Mouse (Mus musculus): ENCODE results near the gene Slc25a28.

Gene Slc25a28

DNA sequence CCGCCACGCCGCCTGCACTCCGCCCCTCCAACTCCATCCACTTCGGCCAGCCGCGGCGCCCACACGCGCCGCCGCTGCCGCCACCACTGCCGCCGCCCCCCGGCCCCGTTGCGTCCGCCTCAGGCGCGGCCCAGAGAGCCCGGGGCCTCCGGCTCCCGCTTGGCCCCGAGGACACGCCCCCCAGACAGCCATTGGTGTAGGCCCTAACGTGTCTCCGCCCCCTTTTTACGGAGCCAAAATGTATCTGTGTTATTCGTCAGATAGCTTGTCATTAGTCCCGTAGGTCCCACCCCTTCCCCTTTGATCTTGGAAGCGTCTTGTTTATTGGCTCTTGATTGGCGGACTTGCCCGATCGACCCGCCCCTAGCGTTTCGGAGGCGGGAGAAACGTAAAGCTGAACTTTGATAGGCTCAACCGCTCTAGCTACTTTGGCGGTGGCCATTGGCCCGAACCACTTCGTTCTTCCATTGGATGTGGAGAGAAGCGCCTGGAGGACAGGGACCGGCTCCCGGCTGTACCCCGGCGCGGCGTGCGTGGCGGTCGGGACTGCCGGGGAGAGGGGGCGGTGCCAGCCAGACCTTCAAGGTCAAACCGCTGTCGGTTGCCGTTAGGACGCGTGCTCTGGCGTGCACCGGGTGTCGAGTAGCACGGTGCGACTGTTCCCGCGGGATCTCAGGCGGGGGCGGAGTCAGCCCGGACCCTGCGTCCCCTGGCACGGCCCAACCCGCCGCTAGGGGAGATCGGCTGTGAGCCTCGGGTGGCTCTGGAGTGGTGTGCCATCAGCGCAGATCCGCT lies at the start of gene Slc25a28:
Slc25a28 (minus strand) TSS at position 152 of the 795 bp plus-strand sequence.
- peak; percentile 99 to 100 for DNase-seq (ENCODE audit: low spot score in 2 of 2)

DNA sequence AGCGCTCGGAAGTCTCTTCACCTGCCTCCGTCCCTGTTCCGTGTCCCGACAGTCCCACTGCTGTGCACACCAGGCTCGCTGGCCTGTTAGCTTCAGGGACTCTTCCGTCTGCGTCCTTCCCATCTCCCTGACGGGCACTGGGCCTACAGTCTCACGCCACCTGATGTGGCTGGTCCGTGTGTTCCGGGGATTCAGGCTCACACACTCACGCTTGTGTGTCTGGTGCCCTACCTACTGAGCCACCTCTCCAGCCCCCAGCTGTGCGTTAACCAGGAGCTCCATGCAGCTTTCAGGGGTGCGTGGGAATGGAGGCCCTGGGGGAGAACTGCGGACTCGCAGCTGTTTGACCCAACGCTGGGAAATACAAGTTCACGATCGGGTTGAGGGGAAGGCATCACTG lies 49.5 kb upstream of the Slc25a28 start:
- no peak for DNase-seq (ENCODE audit: low spot score in 2 of 2)

DNA sequence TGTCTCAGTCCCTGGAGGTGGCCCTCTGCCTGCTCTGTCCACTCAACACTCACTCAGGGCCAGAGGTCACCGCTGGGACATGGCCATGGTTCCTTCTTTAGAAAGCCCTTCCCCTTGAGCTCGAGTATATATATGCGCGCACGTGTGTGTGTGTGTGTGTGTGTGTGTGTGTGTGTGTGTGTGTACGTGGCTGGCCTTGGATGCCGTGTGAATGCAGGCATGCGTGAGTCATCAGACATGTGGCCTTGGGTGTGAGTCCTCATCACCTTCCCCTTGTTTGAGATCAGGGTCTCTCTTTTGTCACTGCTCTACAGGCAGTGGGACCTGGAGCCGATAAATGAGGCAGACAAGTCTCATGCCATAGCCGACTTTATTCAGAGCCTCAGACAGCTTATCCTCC lies 48.8 kb upstream of the Slc25a28 start:
- no peak for DNase-seq (ENCODE audit: low spot score in 2 of 2)

DNA sequence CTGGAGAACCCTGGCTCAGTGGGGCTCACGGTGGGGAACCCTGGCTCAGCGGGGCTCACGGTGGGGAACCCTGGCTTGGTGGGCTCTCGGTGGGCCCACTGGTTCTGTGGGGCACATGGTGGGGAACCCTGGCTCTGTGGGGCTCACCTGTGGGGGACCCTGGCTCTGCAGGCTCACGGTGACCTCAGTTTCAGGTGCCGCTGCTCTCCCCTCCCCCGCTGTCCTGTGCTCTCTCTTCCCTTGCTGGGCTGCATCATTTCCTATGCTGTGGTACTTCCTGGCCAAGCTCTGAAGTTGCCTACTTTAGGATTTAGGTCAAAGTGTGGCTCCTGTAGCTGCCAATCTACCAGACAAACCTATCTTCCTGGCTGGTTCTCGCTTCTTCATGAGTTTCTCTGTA lies 48.2 kb upstream of the Slc25a28 start:
- DNase-seq (ENCODE audit: low spot score in 2 of 2) = no peak

DNA sequence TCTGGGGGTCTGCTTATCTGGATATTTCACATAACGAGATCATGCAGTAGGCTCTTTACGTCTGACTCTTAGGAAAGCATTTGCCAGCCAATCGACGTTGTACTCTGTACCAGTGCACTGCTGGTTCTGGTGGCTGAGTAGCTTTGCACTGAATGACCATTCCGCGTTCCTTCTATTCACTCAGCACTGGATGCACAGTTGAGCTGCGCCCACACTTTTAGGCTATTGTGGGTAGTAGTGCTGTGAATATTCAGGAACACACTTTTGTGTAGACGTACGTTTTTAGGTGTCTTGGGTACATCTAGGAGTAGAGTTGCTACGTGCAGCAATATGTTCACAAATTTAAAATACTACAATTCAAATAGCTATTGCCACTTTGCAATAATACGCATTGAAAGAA lies 45.4 kb upstream of the Slc25a28 start:
- DNase-seq (ENCODE audit: low spot score in 2 of 2) = no peak

DNA sequence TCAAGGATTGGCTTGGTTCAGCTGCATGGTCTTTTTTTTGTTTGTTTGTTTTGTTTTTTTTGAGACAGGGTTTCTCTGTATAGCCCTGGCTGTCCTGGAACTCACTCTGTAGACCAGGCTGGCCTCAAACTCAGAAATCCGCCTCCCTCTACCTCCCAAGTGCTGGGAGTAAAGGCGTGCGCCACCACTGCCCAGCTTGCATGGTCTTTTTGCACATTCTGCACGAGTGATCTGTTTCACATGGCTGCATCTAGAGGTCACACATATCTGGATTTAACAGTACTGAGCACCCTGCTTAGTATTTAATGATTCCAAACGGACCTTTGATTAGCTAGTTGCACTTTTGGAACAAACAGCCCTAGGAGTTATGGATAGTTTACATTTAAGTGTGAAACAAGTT lies 37.3 kb upstream of the Slc25a28 start:
- DNase-seq (ENCODE audit: low spot score in 2 of 2) = no peak

DNA sequence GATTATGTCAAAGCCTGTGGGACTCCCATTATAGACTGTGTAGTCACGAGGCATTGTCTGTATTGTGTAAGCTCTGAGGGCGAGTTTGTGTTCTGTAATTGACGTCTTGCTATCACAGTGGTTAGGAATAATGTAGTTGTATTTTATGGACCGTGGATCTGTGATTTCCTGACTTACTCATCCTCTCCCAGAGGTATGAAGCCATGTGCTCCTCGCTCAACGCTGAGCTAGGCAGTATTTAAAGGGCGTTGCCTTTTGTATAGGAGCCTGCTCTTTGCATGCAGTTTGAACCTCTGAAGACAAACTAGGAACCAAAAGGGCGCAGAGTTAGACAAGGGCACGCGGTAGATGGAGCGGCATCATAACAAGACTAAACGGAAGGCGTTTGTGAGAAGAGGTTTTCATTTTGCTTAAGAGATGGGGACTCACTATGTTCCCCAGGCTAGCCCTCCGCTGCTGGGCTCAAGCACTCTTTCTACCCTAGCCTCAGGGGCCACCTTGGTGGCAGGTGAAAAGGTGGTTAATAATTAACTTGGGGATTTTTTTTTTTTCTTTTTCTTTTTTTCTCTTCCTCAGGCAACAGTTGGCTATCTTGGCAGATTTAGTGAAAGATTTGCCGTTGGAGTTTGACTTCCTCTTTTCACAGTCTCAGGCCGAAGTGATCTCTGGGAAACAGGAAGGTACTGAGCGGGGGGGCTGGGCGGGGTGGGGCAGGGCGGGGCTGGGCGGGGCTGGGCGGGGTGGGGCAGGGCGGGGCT lies 36.7 kb upstream of the Slc25a28 start:
- DNase-seq (ENCODE audit: low spot score in 2 of 2) = peak; percentile 59 to 69

DNA sequence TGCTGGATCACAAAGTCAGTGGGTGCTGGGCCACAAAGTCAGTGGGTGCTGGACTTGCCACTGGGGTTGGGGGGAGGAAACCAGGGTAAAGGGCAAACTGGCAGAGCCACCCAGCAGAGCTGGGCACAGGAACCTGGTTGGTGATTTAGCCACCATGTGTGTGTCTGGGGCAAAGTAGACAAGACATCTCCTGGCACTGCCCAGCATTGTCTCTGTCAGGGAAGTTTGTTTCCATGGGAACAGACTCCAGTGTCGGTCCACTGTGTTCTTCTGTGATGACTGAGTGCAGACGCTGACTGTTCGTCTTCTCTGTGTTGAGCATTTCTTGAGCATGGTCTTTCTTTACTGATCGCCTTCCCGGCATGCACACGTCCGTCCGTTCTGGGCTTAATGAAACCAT lies 34.6 kb upstream of the Slc25a28 start:
- DNase-seq (ENCODE audit: low spot score in 2 of 2) = no peak

DNA sequence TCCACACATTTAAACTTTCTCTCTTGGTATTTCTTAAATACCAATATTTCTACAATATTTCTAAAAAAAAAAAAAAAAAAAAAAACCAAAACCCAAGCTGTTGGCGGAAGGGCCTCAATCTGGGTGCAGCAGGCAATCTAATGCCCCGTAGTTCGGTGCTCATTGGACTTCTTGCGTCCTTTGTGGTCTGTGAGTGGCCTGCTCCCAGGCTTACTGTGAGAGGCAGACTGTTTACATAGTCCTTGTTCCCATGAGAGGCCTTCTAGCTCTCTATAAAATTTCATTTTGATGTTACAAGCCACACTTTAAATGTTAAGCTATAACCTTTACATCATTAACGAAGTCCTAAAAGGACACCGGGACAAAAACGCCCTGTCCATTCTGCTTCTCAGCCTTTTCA lies 33.5 kb upstream of the Slc25a28 start:
- DNase-seq (ENCODE audit: low spot score in 2 of 2) = no peak

DNA sequence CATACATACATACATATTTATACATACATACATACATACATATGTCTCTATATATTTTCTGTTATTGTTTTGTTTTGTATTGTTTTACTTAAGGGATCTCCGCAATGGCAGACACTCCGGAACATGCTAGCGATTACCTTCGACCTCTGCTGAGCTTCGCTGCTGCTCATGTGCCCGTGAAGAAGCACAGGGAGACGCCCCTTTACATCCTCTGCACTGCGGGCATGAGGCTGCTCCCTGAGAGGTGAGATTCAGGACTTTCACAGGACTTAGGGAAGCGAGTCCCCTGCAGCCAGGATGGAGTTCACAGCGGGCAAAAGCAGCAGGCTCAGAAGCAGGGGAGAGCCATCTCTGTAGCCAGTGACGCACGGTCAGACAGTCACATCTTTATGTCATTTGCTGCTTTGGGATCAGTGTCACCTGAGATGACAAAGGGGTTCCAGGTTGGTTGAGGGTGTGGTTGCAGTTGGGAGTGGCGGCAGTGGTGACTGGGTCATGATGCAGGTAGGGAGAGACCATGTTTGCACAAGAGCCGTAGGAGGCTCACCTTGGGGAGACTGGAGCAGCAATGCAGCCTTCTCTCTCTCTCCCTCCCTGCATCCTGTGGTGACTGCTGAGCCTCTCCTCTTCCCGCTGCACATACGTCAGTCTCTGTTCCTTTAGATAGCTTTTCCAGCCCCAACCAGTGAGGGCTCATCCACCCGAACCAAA lies 30.3 kb upstream of the Slc25a28 start:
- DNase-seq (ENCODE audit: low spot score in 2 of 2) = no peak

DNA sequence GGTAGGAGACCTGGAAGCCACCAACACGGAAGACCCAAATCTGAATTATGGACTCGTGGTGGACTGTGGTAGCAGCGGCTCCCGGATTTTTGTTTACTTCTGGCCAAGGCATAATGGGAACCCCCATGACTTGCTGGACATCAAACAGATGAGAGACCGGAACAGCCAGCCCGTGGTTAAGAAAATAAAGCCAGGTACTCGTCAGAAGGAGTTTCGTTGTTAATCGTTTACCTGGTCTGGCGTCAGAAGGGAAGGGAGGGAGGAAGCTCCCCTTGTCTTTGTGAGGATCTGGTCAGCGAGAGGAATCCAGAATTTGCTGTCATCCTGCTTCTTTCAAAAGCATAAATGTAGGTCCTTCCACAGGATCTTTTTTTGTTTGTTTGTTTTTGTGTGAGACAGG lies 29.5 kb upstream of the Slc25a28 start:
- DNase-seq (ENCODE audit: low spot score in 2 of 2) = no peak

DNA sequence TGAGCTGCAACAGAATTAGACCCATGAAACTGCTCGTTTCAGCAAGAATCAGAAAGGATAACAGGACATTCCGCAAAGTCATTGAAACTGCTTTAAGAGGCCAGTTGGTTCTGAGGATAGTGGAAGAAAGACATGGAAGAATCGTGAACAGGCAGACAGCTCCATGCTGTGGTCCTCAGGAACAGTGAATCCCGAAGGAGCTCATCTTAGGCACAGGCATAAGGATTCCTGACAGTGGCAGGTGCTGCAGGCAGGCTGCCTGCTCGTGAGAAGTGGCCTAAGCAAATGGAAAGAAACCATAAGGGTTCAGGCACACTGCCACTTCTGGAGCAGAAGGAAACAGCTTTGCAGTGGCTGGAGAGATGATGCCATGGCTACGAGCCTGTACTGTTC lies 25.1 kb upstream of the Slc25a28 start:
- DNase-seq (ENCODE audit: low spot score in 2 of 2) = no peak

DNA sequence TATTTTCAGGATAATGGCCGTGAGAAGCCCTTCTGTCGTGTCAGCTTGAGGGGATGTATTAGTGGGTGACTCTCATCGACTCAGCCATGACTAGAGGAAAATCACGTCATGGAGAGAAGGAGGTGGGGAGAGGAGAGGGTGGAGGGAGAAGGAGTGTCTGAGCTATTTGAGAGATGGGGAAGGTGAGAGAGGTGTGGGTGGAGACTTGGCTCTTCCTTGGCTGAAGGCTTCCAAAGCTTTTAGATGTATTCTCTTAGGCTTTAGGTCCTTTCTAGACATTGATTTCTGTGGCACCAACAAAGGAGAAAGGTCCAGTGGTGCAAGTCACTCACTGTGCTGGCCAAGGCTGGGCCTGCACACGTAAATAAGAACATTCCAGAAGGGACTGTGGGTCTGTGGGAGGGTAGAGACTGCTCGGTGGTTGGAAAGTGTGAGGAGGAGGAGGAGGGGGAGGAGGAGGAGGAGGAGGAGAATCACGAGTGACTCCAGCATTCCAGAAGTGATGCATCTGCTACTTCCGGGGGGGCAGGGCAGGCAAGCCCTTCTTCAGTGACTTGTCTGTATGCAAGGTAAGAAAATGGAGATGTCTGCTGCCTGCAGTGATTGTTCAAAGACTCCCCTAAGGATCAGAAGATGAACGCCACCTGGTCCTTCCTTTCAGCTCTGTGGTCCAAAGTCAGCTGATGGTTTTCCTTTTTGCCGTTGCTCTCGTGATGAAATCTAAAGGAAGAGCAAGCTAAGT lies 24.5 kb upstream of the Slc25a28 start:
- no peak for DNase-seq (ENCODE audit: low spot score in 2 of 2)

DNA sequence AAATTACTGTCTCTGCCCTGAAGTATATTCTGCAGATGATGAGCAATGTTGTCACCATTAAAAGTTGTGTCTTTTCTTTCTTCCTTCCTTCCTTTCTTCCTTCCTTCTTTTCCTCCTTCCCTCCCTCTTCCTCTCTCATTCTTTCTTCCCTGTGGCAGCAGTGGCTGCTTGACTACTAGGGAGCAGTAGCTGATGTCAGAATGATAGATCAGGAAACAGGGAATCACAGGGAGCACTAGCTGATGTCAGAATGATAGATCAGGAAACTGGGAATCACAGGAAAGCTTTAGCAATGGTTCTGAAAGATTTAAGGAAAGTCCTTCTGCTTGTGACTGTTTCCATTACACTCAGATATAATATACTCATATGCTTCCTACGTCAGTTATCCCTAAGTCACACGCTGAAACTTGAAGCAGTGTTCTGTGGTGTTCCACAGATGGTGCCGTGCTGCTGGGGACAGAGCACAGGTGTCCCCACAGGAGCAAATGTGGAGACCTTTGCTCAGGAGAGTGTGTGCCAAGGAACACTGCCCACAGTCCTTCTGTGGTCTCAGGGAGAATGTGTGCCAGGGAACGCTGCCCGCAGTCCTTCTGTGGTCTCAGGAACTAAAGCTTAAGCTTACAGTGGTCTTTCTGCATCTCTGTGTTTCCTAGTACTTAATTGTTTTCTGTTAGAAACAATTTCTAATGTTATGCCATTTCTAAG lies 23.1 kb upstream of the Slc25a28 start:
- no peak for DNase-seq (ENCODE audit: low spot score in 2 of 2)

DNA sequence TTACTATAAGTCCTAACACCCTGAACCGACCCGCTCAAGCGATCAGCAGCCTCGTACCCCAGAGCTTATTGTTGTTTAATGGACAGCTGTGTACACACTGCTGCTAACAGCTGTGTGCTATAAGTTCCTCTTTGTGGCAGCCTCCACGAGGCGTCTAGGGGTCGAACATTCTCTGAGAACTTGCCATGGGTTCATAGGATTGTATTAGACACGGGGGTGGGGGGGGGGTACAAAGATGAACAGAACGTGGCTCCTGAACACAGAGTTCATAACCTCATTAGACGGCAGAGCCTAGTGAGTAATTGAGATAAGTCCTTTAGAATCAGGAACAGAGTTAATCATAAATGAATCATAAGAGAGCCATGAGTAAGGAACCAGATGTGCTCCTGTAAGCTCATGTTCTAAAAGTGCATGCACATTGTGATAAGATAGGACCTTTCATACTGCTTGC lies 20.9 kb upstream of the Slc25a28 start:
- DNase-seq (ENCODE audit: low spot score in 2 of 2) = no peak

DNA sequence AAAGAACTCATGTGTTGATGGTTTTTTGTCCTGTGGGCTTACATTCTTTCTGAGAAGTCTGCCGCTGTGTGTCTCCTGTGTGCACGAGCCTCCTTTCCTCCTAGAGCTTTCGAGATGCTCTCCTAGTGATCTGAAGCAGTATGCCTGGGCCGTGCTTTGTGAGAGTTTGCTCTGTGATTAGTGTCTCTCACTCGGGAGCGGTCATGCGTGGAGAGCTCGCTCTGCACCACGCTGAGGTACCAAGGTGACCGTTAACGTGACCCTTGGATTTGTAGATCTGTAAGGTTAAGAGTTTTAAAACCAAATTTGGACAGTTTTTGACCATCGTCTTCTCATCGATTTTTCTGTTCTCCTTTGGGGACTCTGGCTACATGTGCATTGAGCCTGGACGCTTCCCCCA lies 18.1 kb upstream of the Slc25a28 start:
- DNase-seq (ENCODE audit: low spot score in 2 of 2) = no peak

DNA sequence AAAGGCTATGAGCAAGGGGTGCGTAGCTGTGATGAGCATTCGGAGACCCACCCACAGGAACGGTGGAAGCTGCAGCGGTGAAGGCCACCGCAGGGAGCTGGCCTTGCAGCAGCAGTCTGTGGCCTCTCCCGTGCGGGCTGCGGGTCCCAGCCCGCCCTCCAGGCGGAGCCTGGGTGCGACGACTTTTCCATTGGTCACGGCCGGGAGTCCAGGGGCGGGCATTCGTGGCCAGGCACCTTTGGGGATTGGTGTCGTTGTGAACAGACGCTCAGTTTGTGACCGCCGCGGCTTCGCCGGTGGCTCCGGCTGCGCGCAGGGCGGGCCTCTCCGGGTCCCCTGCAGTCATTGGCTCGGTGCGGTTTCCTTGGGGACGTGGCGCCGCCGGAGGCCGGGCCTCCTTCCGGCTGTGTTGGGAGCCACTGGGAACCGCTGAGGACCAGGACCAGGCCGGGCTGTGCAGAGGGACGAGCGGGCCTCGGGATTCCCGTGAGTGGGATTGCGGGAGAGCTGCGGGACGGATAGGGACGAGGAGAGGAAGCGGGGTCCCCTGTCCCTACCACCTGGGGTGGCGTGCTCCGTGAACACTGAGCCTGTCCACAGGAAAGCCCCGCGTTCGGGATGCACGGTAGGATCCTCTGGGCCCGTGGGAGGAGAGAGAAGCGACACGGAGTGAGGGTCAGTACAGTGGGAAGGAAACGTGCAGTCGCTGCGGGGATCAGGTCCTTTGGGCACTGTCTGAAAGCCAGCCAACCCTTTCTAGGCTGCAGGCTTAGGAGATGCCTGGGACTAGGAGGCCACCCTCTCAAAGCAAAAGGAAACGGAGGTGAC lies 15.0 kb upstream of the Slc25a28 start, which contains the start of gene Entpd7:
Entpd7 (plus strand) TSS at position 254 of the 828 bp plus-strand sequence.
- peak; percentile 95 for DNase-seq (ENCODE audit: low spot score in 2 of 2)

DNA sequence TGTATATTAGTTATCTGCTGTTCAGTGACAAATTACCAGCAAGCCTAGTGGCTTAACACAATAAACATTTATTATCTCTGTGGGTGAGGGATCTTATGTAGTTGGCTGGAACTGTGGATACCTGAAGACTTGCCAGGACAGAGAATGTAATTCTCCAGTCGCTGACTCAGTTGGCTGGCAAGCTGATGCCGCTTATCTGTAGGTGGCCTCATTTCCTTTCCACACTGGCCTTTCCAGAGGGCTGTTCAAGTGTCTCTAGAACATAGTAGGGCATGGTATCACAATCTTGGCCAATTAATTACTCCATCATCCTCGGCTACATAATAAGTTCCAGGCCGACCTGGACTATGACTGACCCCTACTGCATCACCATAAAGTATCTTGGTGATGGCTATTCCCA lies 6.9 kb upstream of the Slc25a28 start:
- no peak for DNase-seq (ENCODE audit: low spot score in 2 of 2)

DNA sequence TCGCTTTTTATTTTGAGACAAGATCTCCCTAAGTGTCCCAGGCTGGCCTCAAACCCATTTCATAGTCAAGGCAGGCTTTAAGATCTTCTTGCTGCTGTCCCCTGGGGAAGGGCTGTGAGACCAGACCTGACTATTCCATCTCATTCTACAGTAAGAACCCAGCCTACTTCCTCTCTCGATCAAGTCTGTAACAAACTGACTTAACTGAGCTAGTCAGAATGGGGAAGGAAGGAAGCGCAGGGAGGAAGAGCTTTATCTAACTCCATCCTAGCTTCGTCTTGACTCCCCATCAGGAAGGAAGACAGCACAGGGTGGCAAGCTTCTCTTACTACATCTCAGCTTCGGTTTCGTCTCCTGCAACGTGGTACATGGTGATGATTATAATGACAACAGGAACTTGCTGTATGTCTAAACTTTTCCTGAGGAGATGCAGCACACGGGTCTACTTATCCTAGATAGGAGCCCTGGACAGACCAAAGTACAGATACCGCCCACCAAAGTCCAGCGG lies 4.8 kb upstream of the Slc25a28 start:
- peak; percentile 61 to 75 for DNase-seq (ENCODE audit: low spot score in 2 of 2)

DNA sequence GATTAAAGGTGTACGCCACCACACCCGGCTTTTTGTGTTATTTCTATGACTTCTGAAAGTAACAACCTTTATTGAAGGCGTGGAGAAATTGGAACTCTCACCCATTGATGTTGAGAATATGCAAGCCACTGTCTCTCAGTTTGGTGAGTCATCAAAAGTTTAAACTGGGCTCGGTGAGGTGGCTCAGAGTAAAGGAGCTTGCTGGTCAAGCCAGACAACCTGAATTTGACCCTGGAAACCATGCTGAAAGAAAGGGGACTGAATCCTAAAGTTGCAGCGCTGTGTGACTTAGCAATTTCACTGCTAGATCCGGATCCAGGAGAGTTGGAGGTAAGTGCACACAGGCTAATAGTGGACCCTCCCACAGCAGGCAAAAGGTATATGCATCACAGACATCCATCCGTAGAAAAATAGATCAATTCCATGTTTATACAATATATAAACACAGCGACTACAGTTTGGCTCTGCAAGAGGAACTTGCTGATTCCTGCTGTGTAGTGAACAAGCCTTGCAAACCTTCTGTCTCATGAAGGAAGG lies 3.9 kb upstream of the Slc25a28 start:
- DNase-seq (ENCODE audit: low spot score in 2 of 2) = no peak

Data from spleen, postnatal 36 days (tissue).